Mouse (Mus musculus) induced T-regulatory cell, adult 2 months (primary cell): ENCODE measurements around the gene Camk2n1.
A peak's percentile ranks its signal among the peaks of the same experiment; 100 is the strongest.

Experiments
- DNase-seq: peaks from one replicate; pipeline ENCODE4 v3.0.0-alpha.2; 2012; ENCODE audit warnings: low read depth

Camk2n1 gene

DNA sequence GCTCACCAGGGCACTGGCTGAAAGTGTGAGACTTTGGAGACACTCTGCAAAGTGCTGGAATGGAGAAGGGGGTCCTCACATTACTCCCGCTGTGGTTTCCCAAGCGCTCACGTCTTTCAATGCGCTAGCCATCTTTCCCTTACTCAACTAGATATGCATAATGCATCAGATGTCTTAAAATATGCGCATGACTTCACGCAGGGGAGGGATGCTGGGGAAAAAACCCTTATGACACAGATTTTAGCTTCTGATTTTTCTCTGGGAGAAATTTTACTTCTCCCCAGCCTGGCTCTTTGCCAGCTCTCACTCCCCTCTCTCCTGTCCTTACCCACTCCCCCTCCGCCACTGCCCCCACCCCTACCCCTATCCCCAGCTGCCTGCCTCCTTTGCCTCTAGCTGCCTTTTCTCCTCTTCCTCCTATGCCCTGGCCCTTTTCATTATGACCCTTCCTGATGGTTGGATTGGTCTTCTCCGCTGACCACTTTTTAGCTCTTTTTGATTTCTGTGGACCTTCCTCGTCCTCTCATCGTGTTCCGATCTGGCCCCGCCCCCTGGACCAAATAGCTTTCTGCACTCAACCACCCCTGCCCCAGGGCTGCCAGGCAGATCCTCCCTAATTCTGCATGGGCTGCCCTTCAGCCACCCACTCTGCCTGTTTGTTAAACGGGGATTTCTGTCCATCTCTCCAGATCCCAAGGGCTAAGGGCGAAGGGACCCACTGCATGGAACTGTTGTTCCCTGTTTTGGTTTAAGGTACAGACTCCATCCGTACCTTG is 6.1 kb upstream of the Camk2n1 start:
- DNase-seq = no peak

GRCm38 (mm10) chr4:138448872-138449615 is 5.1 kb upstream of the Camk2n1 start:
- no peak for DNase-seq

DNA sequence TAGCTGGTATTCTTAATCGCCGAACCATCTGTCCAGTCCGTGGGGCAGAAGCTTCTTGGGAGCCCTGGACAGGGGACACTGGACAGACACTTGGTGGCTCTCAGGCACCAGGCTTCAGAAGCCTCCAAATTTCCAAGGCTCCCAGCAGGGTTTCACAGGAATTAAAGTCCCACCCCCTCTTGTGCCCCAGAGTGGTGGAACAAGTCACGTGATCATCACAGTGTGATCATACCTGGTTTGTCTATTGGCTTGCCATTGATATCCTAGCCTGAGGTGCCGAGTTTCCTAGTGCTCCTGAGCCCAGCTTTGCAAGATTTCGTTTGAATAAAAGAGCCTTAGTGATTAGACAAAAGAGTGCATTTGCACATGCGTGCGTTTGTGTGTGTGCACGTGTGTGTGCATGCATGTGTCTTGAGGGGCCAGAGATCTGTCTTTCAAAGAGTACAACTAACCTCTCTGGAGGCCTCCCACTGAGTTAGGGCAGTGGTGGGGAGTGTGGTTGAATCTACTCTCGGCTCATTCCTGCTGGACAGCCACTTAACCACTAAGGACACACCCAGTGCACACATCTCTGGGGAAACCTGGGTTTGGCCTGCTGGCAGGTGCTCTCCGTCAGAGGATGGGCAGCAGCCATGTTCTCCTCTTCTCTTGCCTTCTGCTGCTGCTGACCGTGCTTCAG is 4.3 kb upstream of the Camk2n1 start:
- DNase-seq = no peak

DNA sequence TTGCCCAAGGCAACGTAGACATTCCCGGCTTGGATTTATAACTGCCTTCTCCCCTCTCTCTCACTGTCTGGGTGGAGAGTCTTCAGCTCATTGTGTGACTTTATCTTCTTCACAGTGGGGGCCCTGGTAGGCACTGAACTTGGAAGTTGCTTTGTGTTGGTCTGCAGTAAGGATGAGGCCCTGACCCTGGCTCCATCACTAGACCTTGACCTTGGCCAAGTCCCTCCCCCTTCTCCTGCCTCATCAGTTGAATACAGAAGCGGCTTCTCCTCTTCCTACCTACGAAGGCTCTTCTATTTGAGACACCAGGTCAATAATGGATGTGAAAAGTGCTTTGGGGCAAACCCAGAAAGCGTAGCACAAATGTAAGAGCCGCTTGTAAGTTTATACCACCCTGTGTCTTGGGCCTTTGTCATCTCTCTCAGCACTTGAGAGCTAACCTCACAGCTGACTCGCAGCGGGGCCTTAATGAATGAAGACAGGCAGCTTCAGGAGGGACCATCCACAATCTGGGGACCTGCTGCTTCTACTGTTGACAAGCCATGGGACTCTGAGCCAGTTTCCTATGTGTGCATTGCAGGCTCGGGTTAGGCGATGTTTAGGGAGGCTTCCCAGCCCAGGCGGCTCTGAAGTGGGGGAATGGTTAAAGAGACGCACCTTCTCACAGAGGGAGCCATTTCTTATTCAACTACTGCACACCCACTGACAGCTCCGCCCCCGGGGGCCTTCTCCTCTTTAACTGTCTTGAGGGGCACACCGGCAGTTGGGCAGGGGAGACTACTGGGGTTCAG is 1.6 kb upstream of the Camk2n1 start:
- no peak for DNase-seq

- DNase-seq = no peak
These were observed 889 bp upstream of the Camk2n1 start for GRCm38 (mm10) chr4:138453097-138453752.

- peak; percentile 57 for DNase-seq
These were observed 542 bp downstream of the Camk2n1 start for GRCm38 (mm10) chr4:138454571-138455140.

GRCm38 (mm10) chr4:138455141-138455955 is 1.2 kb downstream of the Camk2n1 start:
- DNase-seq = no peak

DNA sequence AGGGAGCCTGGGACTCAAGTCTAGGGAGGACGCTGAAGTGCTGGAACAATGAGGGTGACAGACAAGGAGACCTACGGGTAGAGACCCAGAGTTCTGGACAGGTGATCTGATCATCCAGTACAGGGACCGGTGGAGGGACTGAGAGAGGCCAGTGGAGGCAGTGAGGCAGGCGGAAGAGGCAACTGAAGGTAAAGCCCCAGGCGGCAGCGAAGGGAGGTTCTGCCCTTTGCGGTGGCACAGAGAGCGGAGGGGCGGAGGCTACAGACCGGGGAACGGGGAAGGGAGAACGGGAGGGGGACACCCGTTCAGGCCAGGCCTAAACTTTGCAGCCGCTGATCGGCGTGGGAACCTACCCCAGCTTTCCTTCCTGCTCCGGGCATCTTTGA is 1.8 kb downstream of the Camk2n1 start:
- DNase-seq = peak; percentile 72

GRCm38 (mm10) chr4:138456536-138456935 is 2.4 kb downstream of the Camk2n1 start:
- peak; percentile 73 for DNase-seq

DNA sequence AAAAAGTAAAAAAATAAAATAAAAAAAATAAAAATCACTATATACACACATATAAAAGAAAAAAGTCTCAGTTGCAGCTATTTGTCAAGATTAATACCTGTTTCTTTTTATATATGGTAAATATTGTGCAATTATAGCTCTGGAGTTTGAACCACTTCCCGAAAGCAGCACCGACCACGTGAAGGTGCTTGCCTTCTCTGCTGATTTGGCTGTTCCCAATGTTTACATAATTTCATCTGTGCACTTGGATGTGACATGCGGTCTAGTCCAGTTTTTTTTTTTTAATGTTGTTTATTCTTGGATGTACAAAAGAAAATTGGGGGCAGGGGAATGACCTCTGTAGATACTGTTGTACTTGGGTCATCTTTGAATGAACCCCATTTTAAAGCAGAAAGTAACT is 3.0 kb downstream of the Camk2n1 start:
- DNase-seq = no peak

GRCm38 (mm10) chr4:138458171-138458570 is 4.1 kb downstream of the Camk2n1 start:
- DNase-seq = no peak

DNA sequence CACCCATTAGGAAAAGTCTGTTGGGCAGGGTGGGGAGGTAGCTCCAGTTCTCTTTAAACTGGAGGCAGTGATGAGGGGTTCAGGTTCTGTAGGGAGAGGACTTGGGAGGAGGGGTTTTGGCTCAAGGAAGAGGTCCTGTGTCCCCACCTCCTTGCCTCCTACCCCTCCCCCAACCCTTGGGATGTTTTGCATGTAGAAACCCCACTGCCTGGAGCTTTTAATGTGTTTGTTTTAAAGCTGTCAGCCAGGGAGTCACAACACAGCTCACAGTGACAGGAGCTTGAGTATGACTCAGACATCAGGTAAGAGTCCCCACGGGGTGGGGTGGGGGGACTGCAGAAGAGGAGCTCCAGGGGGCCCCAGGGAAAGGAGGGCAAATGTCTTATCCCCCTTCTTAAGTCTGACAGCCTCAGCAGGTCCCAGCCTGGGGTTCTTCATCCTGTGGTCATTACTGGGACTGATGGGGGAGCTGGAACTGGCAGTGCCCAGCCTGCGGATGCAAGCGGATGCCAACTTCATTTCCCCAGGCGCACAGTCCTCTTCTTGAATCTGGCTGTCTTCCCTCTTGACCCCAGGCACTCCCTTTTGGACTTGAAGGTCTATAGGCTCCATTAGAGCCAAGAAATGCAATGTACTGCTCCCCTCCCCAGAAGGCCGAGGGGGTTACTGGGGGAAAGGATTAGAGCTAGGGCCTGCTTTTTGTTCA is 4.8 kb downstream of the Camk2n1 start:
- no peak for DNase-seq

DNA sequence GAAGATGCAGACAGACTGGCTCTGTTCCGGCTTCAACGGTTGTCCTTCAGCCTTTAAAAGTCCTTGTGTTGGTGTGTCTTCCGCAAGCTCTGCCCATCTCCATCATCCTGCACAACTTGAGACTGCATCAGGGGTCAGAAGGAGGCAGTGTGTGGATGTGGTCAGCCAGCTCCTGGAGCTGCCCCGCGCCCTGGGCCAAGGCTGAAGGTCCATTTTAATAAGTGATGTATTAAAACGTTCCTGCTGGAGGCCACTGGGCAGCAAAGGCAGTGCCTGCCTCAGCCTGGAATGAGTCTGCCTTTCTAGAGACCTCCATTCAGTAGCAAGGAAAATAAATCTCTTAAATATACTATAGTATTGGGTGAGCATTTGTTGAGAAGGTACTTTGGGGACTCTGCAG is 5.7 kb downstream of the Camk2n1 start:
- DNase-seq = no peak

- DNase-seq = no peak
These were observed 6.8 kb downstream of the Camk2n1 start for GRCm38 (mm10) chr4:138460910-138461309.

DNA sequence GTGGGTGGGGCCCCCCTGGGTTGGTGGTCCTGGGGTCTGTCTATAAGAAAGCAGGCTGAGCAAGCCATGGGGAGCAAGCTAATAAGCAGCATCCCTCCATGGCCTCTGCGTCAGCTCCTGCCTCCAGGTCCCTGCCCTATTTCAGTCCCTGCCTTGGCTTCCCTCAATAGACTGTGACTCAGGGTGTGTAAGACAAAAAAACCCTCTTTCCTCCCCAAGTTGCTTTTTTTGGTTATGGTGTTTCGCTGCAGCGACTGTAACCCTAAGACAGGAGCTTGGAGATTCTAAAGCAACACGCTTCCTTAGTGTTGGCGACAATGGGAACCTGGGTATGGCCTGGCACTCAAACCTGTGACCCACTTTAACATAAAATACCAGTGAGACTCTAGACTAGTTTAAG is 7.4 kb downstream of the Camk2n1 start:
- DNase-seq = no peak

DNA sequence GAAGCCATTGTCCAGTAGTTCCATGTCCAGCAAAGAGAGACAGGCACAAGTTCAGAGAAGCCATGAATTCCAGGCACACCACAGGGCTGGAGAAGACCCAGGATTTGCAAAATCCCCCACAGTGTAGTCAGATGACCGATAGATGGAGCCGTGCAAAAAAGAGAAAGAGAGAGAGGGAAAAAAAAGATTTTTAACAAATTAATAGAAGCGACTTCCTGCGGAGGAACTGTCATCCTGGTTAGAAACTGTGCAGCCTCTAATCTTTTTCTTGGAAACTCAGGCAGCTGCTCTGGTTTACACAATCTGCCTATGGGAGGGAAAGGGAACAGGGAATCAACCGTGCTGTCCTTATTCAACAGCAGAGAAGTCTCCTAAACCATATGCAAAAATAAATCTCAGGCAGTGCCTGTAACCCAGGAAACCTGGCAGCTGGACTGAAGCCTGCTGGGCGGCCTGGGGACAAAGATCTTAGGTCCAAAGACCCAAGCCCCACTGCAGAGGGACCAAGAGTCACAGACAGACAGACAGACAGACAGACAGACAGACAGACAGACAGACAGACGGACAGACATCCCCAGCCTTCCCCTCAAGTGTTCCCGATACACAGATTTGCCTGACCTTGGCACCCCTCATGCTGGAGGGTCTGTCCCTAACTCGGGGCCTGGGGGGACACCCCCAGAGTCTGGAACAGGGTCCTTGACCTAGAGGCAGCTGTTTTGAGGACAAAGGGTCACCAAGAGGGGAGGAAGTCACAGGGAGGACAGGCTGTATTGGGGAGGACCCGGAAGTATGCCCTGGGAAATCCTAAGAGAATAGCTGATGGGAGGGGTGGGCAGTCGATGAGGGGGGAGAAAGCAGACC is 9.1 kb downstream of the Camk2n1 start:
- DNase-seq = peak; percentile 9

DNA sequence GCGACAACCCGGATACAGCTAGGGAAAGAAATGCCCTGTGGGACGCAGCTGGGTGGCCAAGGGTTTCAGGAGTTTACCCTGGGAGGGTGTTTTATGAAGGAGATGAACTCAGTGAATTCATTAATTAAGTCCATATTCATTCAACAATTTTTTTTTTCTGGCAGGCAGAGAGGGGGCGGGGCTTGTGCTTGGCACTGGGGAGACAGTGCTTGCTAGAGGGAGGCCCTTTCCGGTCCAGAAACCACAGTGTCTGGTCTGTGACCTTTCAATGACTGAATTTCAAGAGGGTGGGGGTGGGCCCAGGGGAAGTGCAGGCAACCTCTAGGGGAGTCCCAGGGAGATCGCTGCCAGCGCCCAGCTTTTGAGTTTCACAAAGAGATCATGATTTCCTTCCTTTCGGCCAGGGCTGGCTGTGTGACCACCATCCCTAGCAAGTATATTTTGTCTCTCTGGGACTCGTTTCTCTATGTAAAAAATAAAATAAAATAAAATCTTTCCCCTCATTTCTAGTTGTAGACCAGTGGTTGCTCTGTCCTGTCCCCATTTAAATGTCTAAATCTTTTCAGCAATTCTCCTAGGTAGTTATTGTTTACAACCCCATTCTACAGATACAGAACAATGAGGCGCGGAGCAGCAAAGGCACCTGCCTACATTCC is 9.8 kb downstream of the Camk2n1 start:
- peak; percentile 82 for DNase-seq

- DNase-seq = peak; percentile 43
These were observed 10.7 kb downstream of the Camk2n1 start for GRCm38 (mm10) chr4:138464667-138465353.
